Mouse (Mus musculus) myocyte (in vitro differentiated cells): Measurements from ENCODE around the gene Pygm. TPM values are rescaled to one million over a fixed set of nuclear protein-coding genes. Genes with fewer than 3 reads are reported as not detected.
A peak's percentile ranks its signal among the peaks of the same experiment; 100 is the strongest.

Experiments used
- H3K27me3 ChIP-seq: one replicate; pipeline ENCODE4 v1.6.1; 2011; ENCODE audit not compliant: control insufficient read depth, insufficient read depth, insufficient read length
- H3K36me3 ChIP-seq: one replicate; pipeline ENCODE4 v1.6.1; 2011; ENCODE audit not compliant: control insufficient read depth, insufficient read depth
- H3K4me2 ChIP-seq: one replicate; pipeline ENCODE4 v1.6.1; 2011; ENCODE audit warnings: low read depth, control low read depth
- H3K4me3 ChIP-seq: one replicate; pipeline ENCODE4 v1.5.1; 2011; ENCODE audit warnings: mild to moderate bottlenecking, control low read depth, moderate library complexity
- H3K79me2 ChIP-seq: one replicate; pipeline ENCODE4 v1.6.1; 2011; ENCODE audit not compliant: control insufficient read depth, insufficient read depth
- H3ac ChIP-seq: one replicate; pipeline ENCODE4 v1.6.1; 2011; ENCODE audit not compliant: control insufficient read depth, insufficient read length
- CEBPB ChIP-seq: IDR thresholded peaks from 2 replicates; pipeline ENCODE4 v1.6.1; 2011; ENCODE audit warnings: mild to moderate bottlenecking, moderate library complexity; ENCODE audit not compliant: poor library complexity, insufficient read depth, severe bottlenecking
- E2F4 ChIP-seq: IDR thresholded peaks from one replicate; pipeline ENCODE4 v1.6.1; 2011; ENCODE audit warnings: mild to moderate bottlenecking, control low read depth, moderate library complexity; ENCODE audit not compliant: insufficient read depth
- MAX ChIP-seq: IDR thresholded peaks from one replicate; pipeline ENCODE4 v1.6.1; 2011; ENCODE audit warnings: low read depth, mild to moderate bottlenecking, control low read depth
- MYOD1 ChIP-seq, 3 experiments: IDR thresholded peaks; one replicate each; pipeline ENCODE4 v1.6.1; 2011; ENCODE audit warnings: control low read depth in 2 of 3, low read depth in 2 of 3, mild to moderate bottlenecking in 2 of 3, moderate library complexity in 1 of 3; ENCODE audit not compliant: insufficient read length in 2 of 3, control insufficient read depth in 1 of 3
- MYOG ChIP-seq, 3 experiments: IDR thresholded peaks; one replicate each; pipeline ENCODE4 v1.6.1; 2011; ENCODE audit warnings: control low read depth in 2 of 3, low read depth in 2 of 3, mild to moderate bottlenecking in 2 of 3; ENCODE audit not compliant: insufficient read length in 2 of 3, control insufficient read depth in 1 of 3, insufficient read depth in 1 of 3
- POLR2A ChIP-seq: IDR thresholded peaks from one replicate; pipeline ENCODE4 v1.6.1; 2011; ENCODE audit warnings: low read depth, mild to moderate bottlenecking, control low read depth, moderate library complexity; ENCODE audit not compliant: insufficient read length
- POLR2AphosphoS2 ChIP-seq: IDR thresholded peaks from one replicate; pipeline ENCODE4 v1.6.1; 2011; ENCODE audit warnings: low read depth, control low read depth; ENCODE audit not compliant: insufficient read length
- REST ChIP-seq: IDR thresholded peaks from one replicate; pipeline ENCODE4 v1.6.1; 2011; ENCODE audit warnings: mild to moderate bottlenecking, control low read depth, moderate library complexity; ENCODE audit not compliant: insufficient read depth, insufficient read length
- SRF ChIP-seq: IDR thresholded peaks from one replicate; pipeline ENCODE4 v1.6.1; 2011; ENCODE audit warnings: low read depth; ENCODE audit not compliant: control insufficient read depth, insufficient read length
- TCF12 ChIP-seq: IDR thresholded peaks from one replicate; pipeline ENCODE4 v1.6.1; 2011; ENCODE audit warnings: mild to moderate bottlenecking, control low read depth; ENCODE audit not compliant: poor library complexity, insufficient read depth, severe bottlenecking
- TCF3 ChIP-seq: IDR thresholded peaks from one replicate; pipeline ENCODE4 v1.6.1; 2011; ENCODE audit warnings: low read depth, control low read depth; ENCODE audit not compliant: insufficient read length
- USF1 ChIP-seq: IDR thresholded peaks from one replicate; pipeline ENCODE4 v1.6.1; 2011; ENCODE audit warnings: low read depth, mild to moderate bottlenecking, control low read depth, moderate library complexity
- polyA plus RNA-seq: library from polyadenylated mRNA; unstranded; fragments of >200 nt; fragmentation: generic; extraction: Trizol; gene quantifications from one replicate; pipeline ENCODE4 v1.2.1, GENCODE M21; 2012; ENCODE audit warnings: missing spikeins

Pygm gene
- polyA plus RNA-seq, 1 experiment = 232 TPM

- peaks cover 4% of the 10 kb centered on the region for H3K36me3 ChIP-seq
- H3ac ChIP-seq = no peak overlapping the region
- TF ChIP-seq SRF (no peak), MYOD1 (IDR thresholded peaks at IDR 0.05; ENCODE audit: control insufficient read depth in 1 of 3, insufficient read length in 2 of 3, low read depth in 2 of 3) (peak in 2 of 3 experiments; percentile 2 to 37), REST (no peak), MYOG (IDR thresholded peaks at IDR 0.05; ENCODE audit: control insufficient read depth in 1 of 3, insufficient read depth in 1 of 3, insufficient read length in 2 of 3, low read depth in 2 of 3) (peak in 1 of 3 experiments; percentile 51), POLR2AphosphoS2 (peak; percentile 10)
- H3K79me2 ChIP-seq = no peaks in the 10 kb centered on the region
- peak overlapping the region; percentile 63 for H3K4me2 ChIP-seq
- H3K4me3 ChIP-seq = no peak overlapping the region
- no peaks in the 10 kb centered on the region for H3K27me3 ChIP-seq
Observed at GRCm38 (mm10) chr19:6383470-6383869, 729 bp upstream of the Pygm start.

DNA sequence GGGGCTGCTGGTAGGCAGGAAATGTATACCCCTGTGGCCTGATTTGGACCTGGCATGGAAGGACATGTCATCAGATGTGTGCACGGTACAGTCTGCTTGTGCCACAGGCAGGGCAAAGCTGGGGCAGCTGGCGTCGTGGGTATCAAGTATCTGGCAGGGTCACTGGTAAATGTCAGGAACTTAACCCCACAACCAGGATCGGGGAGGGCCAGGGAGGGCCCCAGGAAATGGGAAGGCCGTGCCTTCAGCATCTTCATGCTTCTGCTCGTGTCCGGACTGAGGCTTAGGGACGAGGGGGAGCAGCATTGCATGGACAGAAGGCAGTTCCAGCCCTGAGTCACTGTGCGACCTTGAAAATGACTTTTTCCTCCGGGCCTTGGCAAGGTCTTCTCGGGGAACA lies 755 bp downstream of the Pygm start:
- Histone ChIP-seq H3K4me3 (peak overlapping the region; percentile 17), H3K79me2 (no peaks in the 10 kb centered on the region), H3K27me3 (no peaks in the 10 kb centered on the region), H3ac (no peak overlapping the region), H3K36me3 (no peaks in the 10 kb centered on the region), H3K4me2 (peak overlapping the region; percentile 66)
- TF ChIP-seq REST (no peak), POLR2AphosphoS2 (peak; percentile 35), MYOD1 (IDR thresholded peaks at IDR 0.05; ENCODE audit: control insufficient read depth in 1 of 3, insufficient read length in 2 of 3, low read depth in 2 of 3) (peak; percentile 27 to 96 (median 61)), USF1 (no peak), SRF (peak; percentile 45), TCF3 (peak; percentile 40), POLR2A (peak; percentile 45), MYOG (IDR thresholded peaks at IDR 0.05; ENCODE audit: control insufficient read depth in 1 of 3, insufficient read depth in 1 of 3, insufficient read length in 2 of 3, low read depth in 2 of 3) (peak; percentile 71 to 94 (median 72)), CEBPB (no peak), E2F4 (no peak), MAX (no peak), TCF12 (no peak)

DNA sequence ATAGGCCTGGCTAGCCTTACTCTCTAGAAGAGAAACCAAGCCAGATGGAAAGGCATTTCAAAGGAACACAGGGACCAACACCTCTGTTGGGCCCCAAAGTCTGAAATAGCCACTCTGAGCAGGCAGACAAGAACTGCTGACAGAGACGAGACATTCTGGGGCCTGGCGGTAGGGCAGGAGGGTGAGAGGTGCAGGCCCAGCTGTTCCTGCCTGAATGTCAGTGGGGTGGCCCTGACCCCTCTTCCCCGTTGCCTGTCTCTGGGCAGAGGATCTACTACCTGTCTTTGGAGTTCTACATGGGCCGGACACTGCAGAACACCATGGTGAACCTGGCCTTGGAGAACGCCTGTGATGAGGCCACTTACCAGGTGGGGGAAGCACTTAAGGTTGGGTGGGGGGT lies 1.2 kb downstream of the Pygm start:
- H3ac ChIP-seq = no peak overlapping the region
- H3K27me3 ChIP-seq = no peaks in the 10 kb centered on the region
- TF ChIP-seq USF1 = no peak
- TF ChIP-seq TCF12 = no peak
- no peak for TF ChIP-seq E2F4
- no peak for TF ChIP-seq SRF
- TF ChIP-seq POLR2AphosphoS2 = no peak
- TF ChIP-seq REST = no peak
- no peak for TF ChIP-seq TCF3
- TF ChIP-seq CEBPB = no peak
- peak in 2 of 3 experiments; percentile 38 to 71 for TF ChIP-seq MYOG (IDR thresholded peaks at IDR 0.05; ENCODE audit: control insufficient read depth in 1 of 3, insufficient read depth in 1 of 3, insufficient read length in 2 of 3, low read depth in 2 of 3)
- TF ChIP-seq MAX = no peak
- TF ChIP-seq POLR2A = no peak
- TF ChIP-seq MYOD1 (IDR thresholded peaks at IDR 0.05; ENCODE audit: control insufficient read depth in 1 of 3, insufficient read length in 2 of 3, low read depth in 2 of 3) = peak in 1 of 3 experiments; percentile 57
- H3K4me3 ChIP-seq = peak overlapping the region; percentile 17
- H3K79me2 ChIP-seq = no peaks in the 10 kb centered on the region
- peak overlapping the region; percentile 64 for H3K4me2 ChIP-seq
- H3K36me3 ChIP-seq = no peaks in the 10 kb centered on the region

- Histone ChIP-seq H3K79me2 (no peaks in the 10 kb centered on the region), H3ac (no peak overlapping the region), H3K4me3 (peak overlapping the region; percentile 17), H3K27me3 (no peaks in the 10 kb centered on the region), H3K36me3 (no peaks in the 10 kb centered on the region), H3K4me2 (peak overlapping the region; percentile 64)
- no peak for TF ChIP-seq POLR2A
- no peak for TF ChIP-seq CEBPB
- no peak for TF ChIP-seq MYOG (IDR thresholded peaks at IDR 0.05; ENCODE audit: control insufficient read depth in 1 of 3, insufficient read depth in 1 of 3, insufficient read length in 2 of 3, low read depth in 2 of 3)
- no peak for TF ChIP-seq MYOD1 (IDR thresholded peaks at IDR 0.05; ENCODE audit: control insufficient read depth in 1 of 3, insufficient read length in 2 of 3, low read depth in 2 of 3)
- TF ChIP-seq MAX = no peak
- no peak for TF ChIP-seq USF1
- no peak for TF ChIP-seq TCF12
- no peak for TF ChIP-seq REST
- no peak for TF ChIP-seq E2F4
- no peak for TF ChIP-seq SRF
- TF ChIP-seq TCF3 = no peak
- no peak for TF ChIP-seq POLR2AphosphoS2
Observed at GRCm38 (mm10) chr19:6385821-6386220, 1.6 kb downstream of the Pygm start.

DNA sequence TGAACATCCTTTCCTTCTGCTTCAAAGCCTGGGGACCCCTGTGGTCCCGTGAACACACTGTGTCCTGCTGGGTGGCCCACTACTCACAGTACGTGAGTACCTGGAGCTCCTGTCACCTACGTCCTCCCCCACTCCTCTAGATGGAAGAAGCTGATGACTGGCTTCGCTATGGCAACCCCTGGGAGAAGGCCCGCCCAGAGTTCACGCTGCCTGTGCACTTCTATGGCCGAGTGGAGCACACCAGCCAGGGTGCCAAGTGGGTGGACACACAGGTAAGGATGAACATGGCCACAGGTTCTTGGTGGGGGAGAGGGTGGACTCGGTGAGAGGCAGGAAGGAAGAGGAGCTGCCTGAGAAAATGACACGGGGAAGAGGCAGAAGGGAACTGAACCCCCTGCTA lies 2.0 kb downstream of the Pygm start:
- H3K36me3 ChIP-seq = no peaks in the 10 kb centered on the region
- H3ac ChIP-seq = no peak overlapping the region
- H3K4me3 ChIP-seq = peak overlapping the region; percentile 17
- TF ChIP-seq TCF3 (no peak), REST (no peak), POLR2AphosphoS2 (no peak), E2F4 (no peak)
- no peaks in the 10 kb centered on the region for H3K79me2 ChIP-seq
- H3K27me3 ChIP-seq = no peaks in the 10 kb centered on the region
- peak overlapping the region; percentile 64 for H3K4me2 ChIP-seq
